Mouse (Mus musculus): ENCODE data around the gene Bclaf3.
A peak's percentile ranks its signal among the peaks of the same experiment; 100 is the strongest.
"Not testable (repeated sequence)": the region's sequence is repeated elsewhere in the genome, so short reads cannot be mapped to it uniquely, and the experiment has no call there.

Gene Bclaf3

DNA sequence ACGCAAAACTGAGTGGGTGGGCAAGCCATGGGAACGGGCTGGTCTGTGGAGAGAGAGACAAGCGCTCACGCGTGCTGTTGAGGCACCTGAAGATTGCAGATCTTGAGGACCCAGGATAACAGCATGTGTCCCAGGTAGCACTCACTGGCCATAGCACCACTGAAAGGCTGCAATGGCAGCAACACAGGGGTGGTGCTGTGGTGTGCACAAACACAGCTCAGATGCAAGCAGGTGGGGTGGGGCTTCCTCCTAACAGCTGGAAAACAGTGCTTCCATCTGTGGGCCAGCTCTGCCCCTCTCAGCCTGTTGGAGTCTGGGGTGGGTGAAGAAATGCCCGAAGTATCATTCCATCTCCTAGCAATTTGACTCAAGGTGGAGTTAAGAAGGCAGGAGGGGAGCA is at the start of gene Bclaf3:
TSS of gene Bclaf3 (plus strand) at position 301 of the 400 bp plus-strand sequence.
- no peak for DNase-seq

DNA sequence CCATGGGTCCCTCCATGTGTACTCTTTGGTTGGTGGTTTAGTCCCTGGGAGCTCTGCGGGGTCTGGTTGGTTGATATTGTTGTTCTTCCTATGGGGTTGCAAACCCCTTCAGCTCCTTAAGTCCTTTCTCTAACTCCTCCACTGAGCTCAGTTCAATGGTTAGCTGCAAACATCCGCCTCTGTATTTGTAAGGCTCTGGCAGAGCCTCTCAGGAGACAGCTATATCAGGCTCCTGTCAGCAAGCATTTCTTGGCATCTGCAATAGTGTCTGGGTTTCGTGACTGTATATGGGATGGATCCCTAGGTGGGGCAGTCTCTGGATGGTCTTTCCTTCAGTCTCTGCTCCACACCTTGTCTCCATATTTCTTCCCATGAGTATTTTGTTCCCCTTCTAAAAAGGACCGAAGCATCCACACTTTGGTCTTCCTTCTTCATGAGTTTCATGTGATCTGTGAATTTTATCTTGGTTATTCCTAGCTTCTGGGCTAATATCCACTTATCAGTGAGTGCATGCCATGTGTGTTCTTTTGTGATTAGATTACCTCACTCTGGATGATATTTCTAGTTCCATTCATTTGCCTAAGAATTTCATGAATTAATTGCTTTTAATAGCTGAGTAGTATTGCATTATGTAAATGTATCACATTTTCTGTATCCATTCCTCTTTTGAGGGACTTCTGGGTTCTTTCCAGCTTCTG is 48.1 kb upstream of the Bclaf3 start:
- DNase-seq: not testable (repeated sequence)

DNA sequence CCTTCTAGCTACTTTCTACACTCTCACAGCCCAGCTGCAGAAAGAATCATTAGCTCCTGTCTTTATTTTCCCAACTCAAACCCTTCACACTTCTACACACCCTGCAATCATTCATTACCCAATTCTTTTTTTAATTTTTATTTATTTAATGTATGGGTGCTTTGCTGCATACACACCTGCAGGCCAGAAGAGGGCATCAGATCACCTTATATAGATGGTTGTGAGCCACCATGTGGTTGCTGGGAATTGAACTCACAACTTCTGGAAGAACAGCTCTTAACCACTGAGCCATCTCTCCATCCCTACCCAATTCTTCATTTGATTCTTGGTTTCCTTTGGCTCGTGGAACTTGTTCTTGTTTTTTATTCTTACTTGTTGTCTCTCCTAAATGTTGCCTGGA is 42.2 kb upstream of the Bclaf3 start:
- DNase-seq: no peak

DNA sequence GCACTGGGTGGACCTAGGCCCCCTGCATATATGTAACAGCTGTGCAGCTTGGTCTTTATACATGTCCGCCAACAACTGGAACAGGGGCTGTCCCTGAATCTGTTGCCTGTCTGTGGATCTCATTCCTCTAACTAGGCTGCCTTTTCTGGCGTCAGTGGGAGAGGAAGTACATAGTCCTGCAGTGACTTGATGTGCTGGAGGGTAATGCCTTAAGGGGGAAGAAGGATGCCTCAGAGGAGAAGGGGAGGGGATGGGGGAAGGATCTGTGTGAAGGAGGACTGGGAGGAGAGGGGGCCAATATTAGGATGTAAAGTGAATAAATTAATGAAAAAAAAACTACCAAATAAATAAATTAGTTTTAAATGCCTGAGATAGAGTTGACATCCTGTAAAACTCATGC is 23.3 kb upstream of the Bclaf3 start:
- DNase-seq: no peak

DNA sequence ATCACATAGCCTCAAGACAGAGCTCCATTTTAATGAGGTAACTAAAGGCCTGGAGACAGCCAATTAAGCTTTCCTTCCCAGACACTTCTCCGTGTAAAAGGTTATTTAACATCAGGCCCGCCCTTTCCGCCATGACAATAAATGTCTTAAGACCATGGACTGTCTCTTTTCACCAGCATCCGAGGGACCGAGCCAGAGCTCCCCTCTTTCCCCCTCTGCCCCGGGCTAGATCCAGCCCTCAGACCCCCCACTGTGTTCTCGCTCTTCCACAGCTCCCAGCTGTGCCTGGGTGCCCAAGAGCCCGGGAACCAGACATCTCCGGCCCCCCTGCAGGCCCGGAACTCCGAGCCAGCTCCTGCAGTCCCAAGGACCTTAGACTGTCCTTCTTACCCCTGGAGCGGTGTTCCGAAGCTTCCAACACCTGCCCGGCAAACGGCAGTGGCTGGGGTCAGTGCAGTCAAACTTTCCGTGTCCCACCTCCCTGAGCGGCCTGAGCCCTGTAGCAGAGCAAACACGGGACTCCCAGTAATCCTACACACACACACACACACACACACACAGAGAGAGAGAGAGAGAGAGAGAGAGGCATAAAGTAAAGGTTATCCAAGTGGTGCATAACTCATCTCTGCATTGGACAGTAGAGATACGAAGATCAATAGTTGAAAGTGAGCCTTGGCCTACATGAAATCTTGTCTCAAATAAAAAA is 18.0 kb upstream of the Bclaf3 start:
- DNase-seq: no peak

DNA sequence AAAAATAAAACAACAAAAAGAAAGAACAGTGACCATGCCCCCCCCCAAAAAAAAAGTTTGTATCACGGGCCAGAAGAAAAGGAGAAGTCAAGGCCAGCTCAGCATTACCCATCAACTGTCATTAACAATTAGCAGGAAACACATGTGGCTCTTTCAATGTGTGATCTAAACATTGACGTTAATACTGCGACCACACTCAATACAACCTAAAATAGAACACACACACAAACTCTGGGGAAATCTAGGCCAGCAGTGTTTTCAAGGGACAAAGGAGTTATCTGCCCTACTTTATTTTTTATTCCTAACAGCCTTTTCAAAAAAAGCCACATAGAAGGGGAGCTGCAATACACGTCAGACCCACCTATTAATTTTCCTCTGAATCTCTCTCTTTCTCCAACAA is 17.4 kb upstream of the Bclaf3 start:
- DNase-seq: no peak

DNA sequence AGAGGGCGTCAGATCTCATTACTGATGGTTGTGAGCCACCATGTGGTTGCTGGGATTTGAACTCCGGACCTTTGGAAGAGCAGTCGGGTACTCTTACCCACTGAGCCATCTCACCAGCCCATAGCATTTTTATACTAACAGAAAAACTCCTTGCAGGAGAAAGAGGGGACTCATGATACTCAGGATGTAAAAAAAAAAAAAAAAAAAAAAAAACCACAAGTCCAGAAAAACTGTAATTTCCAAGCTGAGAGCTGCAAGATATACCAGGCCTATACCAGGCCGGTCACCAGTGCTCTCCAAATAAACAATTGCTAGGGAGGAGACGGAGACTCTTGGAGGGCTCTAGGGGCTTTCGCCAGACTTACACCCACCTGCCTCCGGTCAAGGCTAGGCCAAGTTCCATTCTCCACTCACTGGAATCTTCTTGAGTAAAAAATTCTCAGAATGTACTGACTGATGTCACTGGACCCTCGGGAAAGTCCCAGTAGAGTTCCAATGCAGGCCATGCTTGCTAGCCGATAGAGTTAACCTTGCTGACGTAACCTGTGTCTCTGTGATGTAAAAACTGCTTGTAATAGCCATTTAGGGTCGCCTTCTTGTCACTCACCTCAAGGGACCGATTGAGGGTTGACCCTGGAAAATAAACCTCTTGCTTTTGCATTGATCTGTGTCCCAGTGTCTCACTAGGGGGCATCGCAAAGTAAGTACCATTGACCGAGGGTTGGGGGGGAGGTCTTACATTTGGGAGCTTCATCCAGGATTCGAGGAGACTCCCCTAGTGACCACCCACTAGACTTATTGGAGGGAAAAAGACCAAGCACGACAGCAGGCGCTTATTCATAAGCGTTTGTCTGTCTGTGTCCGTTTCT is 16.4 kb upstream of the Bclaf3 start:
- DNase-seq: no peak

DNA sequence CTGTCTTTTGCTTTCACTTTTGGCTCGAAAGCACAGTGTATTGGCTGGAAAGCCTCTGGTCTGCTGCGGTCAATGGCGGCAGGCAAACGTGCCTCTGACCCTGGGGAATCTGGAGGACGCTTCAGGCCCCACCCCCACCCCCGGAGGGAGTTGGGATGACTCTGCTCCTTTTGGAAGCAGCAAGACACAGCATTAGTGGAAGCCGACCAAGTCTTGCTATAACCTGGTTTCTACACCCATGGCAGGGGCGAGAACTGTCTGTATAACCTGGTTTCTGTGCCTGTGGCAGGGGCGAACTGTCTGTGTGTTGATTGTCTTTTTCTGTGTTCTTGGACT is 15.8 kb upstream of the Bclaf3 start:
- DNase-seq: peak in 1 of 2 experiments; percentile 3

DNA sequence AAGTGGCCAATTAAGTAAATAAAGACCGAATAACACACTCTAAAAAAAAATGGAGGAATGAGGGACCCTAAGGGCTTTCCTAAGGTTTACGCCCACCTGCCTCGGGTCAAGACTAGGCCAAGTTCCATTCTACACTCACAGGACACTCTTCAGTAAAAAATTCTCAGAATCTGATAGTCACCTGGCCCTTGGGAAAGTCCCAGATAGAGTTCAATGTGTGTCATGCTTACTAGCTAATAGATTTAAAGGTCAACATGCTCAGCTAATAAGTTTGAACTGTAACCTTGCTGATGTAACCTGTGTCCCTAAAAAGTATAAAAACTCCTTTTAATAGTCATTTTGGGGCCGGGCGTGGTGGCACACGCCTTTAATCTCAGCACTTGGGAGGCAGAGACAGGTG is 10.9 kb upstream of the Bclaf3 start:
- DNase-seq: no peak

DNA sequence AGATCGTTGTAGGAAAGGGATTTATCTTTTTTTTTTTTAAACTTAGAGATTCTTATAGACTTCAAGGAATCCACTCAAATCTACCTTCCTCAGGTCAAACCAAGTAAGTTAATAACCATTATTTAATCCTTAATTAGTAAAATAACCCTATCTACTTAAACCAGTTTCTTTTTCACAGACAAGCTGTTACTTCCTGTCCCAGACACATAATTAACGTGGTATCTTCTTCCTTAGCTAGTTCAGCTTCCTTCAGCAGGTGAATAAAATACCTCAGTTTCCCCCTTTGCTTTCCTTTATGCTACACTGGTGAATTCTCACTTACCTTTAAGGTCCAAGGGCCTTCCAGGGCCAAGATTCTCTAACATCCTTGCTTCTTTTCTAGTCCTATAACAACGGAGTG is 4.7 kb upstream of the Bclaf3 start:
- no peak for DNase-seq

DNA sequence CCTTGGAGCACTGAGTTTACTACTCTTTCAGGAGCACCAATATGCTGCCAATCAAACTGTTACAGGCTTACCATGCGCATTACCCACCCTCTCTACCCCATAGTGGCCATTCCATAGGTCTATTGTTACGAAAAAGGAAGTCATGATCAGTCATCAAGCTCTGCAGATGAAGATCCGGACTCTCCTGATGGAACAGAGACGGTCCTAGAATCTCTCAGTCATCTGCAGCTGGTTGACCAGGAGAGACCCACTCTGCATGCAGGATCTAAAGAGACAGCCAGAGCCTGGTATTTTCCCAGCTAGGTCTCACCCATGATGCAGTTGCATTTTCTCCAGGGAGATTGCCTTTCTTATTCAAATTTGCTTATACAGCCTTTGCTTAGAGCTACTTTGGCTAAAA is 3.8 kb upstream of the Bclaf3 start:
- no peak for DNase-seq

DNA sequence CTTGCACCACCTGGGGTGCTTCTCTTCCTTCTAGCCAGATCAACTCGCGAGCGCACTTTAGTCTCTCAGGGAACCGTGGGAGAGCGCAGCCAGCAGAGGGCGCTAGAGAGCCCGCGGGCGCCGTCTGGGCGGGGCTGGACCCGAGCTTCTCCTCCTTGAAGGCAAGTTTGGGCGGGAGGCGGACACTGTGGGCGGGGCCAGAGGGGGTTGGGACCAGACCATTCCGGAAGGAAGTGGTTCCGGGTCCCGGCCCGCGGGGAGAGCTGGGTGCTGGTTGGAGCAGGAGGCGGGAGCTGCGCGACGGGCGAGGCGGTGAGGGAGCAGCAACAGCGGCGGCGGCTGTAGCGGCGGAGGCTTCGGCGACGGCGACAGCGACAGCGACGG is 5.9 kb downstream of the Bclaf3 start:
- peak; percentile 96 to 98 for DNase-seq

DNA sequence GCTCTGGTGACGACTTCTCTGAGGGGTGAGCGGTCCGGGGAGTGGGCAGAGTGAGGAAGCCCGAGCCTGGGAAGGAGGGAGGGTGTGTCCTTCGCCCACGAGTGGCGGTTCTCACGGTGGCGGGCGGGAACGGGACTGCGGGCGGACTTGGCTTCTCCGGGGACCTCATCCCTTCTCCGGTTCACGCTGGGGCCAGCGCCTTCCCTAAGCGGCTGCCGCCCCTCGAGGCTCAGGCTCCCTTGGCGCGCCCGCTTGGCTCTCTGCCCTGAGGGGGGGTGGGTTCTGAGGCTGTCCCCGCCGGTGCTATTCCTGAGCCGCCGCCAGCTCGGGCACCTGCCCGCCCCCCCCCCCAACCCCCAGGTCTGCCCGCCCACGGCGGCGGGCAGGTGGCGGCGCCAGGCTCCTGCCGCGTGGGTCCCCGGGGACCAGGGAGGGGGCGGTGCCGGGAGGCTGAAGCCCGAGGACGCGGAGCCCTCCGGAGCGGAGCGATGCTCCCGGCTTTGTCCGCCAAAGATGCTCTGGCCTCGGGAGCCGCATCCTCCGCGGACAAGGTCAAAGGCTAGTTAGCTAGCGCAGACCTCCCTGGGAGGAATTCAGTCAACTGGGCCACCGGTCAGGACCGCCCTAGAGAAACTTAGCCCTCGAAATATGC is 6.4 kb downstream of the Bclaf3 start:
- no peak for DNase-seq

DNA sequence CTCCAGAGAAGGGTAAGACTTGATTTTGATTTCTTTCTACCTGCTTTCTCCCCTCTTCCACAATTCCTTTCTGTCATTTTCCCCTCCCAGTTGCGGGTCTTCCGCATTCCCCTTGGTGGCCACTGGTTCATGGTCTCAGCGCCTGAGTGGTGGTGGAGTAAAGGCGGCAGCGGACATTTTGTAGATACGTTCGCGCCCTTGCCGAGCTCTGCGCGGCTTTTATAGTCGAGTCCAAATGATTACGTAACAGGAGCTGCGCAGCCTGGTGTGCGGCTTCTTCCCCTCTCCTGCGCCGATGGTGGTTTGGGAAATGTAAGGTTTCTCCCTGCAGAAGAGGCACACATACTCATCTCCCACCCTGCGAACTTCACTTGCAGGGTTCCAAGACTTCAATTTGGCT is 15.4 kb downstream of the Bclaf3 start:
- no peak for DNase-seq

DNA sequence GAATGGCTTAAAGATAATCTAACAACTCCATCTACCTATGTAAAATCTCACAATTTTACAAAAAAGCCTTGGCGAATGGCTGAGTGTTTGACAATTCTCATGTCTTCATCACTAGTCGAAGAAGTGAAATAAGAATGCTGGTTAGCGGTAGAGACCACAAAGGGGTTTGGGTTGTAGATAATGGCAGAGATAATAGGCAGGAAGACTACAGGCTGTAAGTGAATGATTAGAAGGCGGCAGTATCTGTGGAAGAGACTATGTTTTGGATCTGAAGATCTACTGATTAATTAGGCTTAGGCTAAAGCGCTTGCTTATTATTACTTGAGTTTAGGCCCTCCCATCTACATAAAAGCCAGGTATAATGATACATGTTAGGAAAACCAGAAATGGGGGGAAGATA is 20.6 kb downstream of the Bclaf3 start:
- DNase-seq: no peak

DNA sequence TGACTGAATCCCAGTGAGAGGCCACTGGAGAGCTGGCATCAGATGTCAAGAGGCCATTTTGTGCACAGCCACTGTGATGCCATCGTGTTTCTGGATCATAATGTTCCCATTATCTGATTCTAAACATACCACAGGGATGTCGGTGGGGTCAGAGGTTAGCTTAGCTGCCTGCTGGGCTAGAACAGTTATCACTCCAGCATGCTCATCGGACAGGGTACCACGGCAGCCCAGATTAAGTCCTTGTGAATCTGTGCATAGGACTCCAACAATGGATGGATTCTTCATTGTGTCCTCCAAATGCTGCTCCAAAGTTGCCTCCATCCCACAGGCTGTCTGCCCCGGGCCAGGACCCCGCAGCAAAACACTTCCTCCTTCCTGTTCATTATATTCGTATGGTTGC is 58.2 kb downstream of the Bclaf3 start:
- not testable (repeated sequence) for DNase-seq

DNA sequence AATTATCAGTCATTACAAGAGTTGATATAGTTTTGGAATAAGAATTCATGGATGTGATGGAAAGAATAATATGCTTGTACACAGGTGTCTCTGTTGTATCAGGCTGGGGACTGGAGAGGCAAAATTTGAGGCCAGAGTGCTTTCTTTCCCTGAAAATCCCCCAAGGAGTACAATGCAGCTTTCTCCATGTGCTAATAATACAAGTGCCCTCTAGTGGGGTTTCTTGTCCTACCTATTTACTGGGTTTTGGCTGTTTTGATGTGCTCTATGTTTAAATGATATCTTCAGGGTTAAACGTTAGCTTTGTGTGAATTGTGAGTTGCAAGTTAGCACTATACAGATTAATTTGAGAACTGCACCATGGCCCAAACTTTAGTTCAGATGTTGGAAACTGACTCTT is 65.1 kb downstream of the Bclaf3 start:
- no peak for DNase-seq

DNA sequence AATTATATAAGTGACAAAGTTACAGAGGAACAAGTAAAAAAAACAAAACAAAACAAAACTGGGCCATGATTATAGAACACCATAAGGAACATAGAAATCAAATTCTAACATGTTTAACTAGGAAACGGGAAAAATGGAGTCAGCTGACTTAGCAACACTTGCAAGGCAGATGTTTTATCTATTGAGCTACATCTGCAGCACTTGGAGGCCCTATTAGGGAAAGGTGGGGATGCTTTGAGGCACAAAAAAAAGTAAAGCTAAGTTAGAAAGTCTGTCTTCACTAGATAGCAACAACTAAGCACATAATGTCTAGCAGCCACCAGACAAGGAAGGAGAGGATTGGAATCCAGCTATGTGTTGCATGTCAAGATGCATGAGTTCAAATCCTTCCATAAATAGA is 71.0 kb downstream of the Bclaf3 start:
- no peak for DNase-seq

DNA sequence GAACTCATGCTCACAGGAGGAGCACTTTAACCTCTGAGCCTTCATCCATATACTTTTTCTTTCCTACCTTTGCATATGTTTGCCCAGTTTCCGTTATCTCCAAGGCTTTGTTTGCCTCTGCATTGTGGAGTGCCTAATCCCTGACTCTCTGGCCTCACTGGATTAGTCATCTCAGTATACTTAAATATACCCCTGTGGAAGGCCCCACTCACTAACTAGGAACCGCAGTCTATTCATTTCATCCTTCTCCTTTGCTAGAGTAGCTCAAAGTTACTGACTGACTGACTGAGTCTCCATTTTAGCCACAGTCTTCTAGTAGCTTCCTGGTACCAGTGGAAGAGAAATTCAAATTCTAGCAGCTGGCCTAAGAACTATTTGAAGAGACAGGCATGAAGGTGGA is 78.3 kb downstream of the Bclaf3 start:
- no peak for DNase-seq

DNA sequence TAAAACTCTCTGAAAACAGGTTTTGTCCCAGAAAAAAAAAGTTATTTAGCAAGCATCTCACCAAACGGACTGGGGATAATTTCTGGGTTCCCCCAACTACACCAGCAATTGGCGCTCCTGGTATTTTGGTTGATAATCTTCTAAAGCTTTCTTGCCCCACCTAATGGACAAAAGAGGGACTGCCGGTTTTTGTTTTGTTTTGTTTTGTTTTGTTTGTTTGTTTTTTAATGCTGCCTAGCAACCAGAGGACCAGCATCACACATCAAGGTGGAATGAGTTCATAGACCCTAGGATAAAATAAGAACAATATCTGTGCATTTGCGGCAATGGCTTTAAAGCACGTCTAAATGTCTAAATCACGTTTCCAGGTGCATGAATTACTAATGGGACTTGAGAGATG is 80.4 kb downstream of the Bclaf3 start:
- DNase-seq: no peak

DNA sequence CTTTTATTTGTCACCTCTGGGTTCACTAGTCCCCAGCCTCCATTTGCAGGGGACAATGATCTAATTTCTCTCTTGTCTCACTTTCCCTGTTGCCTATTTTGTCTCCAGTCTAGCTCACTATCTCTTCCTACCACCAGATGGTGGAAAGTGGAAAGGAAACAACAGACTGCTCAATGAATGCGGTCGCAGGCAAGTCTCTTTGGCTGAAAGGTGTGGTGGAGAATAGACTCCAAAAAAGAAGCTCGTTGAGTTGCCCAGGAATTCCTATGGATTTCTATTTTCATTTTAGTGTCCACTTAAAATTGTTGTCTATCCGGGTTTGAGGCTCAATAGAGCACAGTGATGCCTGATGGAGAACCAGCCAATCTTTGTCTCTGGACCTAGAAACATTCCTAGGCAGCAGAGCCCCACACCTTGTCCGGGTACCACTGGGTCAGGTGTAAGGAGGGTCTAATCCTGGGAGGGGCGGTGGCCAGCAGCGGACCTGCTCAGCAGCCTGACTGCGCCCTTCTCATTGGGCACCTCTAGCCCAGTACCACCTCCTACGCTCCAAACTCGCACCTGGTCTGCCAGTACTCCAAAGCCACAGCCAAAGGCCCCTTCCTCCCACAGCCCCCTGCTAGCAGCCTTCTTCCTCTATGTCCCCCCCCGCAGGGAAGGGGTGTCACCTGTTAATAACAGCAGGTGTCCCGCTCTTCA is 99.9 kb downstream of the Bclaf3 start:
- DNase-seq: no peak

DNA sequence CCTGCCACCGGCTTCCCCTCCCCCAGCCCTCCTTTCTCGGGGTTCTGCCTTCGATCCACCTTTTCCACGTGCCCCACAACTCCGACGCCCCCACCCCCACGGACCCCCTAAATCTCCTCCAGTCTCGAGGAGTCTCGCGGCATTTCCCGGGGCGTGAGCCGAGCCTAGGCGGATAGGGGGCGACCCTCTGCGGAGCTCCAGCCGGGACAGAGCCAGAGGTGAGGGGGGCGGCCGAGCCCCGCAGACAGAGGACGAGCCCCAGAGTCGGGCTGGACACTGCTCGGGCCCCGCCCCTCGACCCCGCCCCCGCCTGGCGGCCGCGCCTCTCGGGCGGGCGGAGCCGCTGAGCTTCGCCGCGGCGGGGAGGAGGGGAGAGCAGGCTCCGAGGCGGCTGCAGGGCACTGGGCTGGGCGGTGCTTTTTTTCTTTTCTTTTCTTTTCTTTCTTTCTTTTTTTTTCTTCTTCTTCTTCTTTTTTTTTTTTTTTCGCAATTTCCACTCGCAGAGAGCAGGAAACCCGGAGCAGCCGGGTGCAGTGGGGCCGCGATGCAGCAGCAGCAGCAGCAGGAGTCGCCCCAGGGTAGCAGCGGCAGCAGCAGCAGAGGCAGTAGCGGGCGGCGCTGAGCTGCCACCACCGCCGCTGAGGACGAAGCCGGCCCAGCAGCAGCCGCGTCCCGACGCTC is 100.6 kb downstream of the Bclaf3 start, which contains the start of gene Sh3kbp1:
TSS of gene Sh3kbp1 (plus strand) at position 366 of the 681 bp plus-strand sequence.
- DNase-seq: peak; percentile 72 to 77
